Mouse (Mus musculus): ENCODE measurements around the gene Cfap46.

DNA sequence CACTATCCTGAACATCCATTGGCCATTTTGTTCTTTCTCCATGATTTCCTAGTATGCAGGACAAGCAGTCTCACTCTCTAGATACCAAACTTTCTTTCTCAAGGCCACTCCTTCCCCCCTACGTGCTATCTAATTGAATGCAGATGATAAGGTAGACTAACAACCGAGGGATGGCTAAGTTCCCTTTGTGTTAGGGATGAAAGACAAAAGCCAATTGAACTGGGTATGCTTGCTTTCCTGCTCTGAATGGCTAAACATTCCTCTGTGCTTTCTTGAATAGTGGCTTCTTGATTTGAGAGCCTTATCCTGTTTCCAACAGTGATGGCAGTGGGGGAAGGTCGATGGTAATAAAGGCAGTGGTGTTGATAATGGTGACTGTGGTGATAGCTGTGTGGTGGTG is 43.5 kb upstream of the Cfap46 start:
- no peak for TF ChIP-seq POLR2A (IDR thresholded peaks at IDR 0.05; ENCODE audit: borderline replicate concordance, extremely low read depth, insufficient read depth, insufficient read length, poor library complexity, severe bottlenecking)
- TF ChIP-seq CTCF (IDR thresholded peaks at IDR 0.05; ENCODE audit: borderline replicate concordance, extremely low read depth, insufficient read depth, insufficient read length) = no peak
